Mouse (Mus musculus) kidney, embryonic 16.5 days (tissue): Measurements from ENCODE around the gene Timm10. TPM values are rescaled to one million over a fixed set of nuclear protein-coding genes. Genes with fewer than 3 reads are reported as not detected.

ENCODE experiments used
- ATAC-seq: fragments of 200-750 bp; cut with Nextera tagmentation; 2 replicates; pipeline ENCODE4 v1.8.0; 2017; ENCODE audit warnings: moderate TSS enrichment; ENCODE audit not compliant: low FRiP score, low TSS enrichment
- H3K27ac ChIP-seq: fragments of 300-500 bp; sonication (generic); 2 replicates; pipeline ENCODE4 v1.5.1; 2014; ENCODE audit warnings: low read length
- H3K27me3 ChIP-seq: fragments of 300-500 bp; sonication (generic); 2 replicates; pipeline ENCODE4 v1.6.1; 2014; ENCODE audit warnings: low read length, control low read depth, mixed read lengths; ENCODE audit not compliant: insufficient read depth
- H3K36me3 ChIP-seq: fragments of 300-500 bp; sonication (generic); 2 replicates; pipeline ENCODE4 v1.6.1; 2014; ENCODE audit warnings: low read length, control low read depth, mixed read lengths; ENCODE audit not compliant: insufficient read depth
- H3K4me1 ChIP-seq: fragments of 300-500 bp; sonication (generic); 2 replicates; pipeline ENCODE4 v1.6.1; 2014; ENCODE audit warnings: low read length, control low read depth, mixed read lengths; ENCODE audit not compliant: insufficient read depth
- H3K4me2 ChIP-seq: fragments of 300-500 bp; sonication (generic); replicated peaks from 2 replicates; pipeline ENCODE4 v1.6.1; 2014; ENCODE audit warnings: low read depth, low read length
- H3K4me3 ChIP-seq: fragments of 300-500 bp; sonication (generic); 2 replicates; pipeline ENCODE4 v1.5.1; 2014; ENCODE audit warnings: mild to moderate bottlenecking, low read length
- H3K9ac ChIP-seq: fragments of 300-500 bp; sonication (generic); replicated peaks from 2 replicates; pipeline ENCODE4 v1.6.1; 2014; ENCODE audit warnings: low read length
- H3K9me3 ChIP-seq: fragments of 300-500 bp; sonication (generic); 2 replicates; pipeline ENCODE4 v1.6.1; 2016; ENCODE audit warnings: low read length, control low read depth
- WGBS: fragments of 180-500 bp; shearing (Covaris S2); extraction: QIAGEN DNeasy Blood & Tissue Kit; methylation state at CpG from one replicate; pipeline ENCODE4 v1.1.7; 2014; 5-methylcytosine and 5-hydroxymethylcytosine counted together
- polyA plus RNA-seq: library from polyadenylated mRNA; unstranded; fragments of >200 nt; fragmentation: Nextera tagmentation; extraction: Ambion mirVana; gene quantifications from 2 replicates; pipeline ENCODE4 v1.2.1, GENCODE M21; 2015

Timm10 gene
- polyA plus RNA-seq, result 60.1 and 66.6 TPM in 2 replicates

DNA sequence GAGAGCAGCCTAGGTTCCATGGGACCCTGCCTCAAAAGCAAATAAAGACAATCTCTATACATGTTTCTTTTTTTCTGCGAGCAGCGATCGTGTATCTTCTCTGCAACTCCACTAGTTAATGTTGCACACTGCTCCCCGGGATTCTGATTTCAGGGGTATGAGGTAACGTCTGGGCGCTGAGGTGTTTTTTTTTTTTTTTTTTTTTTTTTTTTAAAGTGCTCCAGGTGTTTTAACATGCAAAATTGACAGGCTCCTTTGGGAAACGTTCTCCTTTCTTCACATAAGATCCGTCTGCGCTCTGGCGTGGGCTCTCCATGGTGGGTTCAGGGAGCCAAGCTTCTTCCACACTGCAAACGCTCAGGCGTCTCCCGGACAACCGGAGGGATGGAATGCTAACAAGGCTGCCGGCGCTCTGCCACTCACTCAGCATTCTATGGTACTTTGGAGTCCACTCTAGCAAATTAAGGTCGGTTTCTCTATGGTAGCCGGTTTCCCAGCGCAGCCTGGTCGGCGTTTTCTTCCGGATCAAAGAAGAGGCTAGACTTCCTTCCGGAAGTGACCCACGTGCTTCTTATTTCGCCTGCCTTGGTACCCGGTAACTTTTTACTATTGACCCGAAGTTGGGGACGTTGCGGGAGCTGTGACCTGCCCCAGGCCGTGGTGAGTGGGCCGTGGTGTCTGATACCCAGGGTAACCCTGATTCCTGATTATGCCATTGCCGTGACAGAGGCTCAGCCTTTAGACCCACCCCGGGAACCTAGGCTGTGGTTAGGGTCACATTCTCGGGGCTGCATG, at the start of gene Timm10:
Gene Timm10 (plus strand): TSS at position 510 of the 795 bp plus-strand sequence.
- Histone ChIP-seq H3K4me2 (peak within 1 kb of the TSS; percentile 96), H3K4me3 (peak within 1 kb of the TSS; percentile 90), H3K4me1 (peaks cover 20% of the 10 kb centered on the region), H3K9me3 (no peaks in the 10 kb centered on the region), H3K36me3 (0 out of 2 replicates have a peak, but pooled peaks cover 11% of the 10 kb centered on the region), H3K27ac (peak within 1 kb of the TSS; percentile 30; the same call in 1 of the 2 replicates), H3K9ac (peak within 1 kb of the TSS; percentile 80), H3K27me3 (no peaks in the 10 kb centered on the region)
- ATAC-seq, result peak; percentile 89
- WGBS, result under 1% methylated on average over 34 of the region's 34 CpGs

- Histone ChIP-seq H3K27ac (no peak overlapping the region), H3K9ac (no peak overlapping the region), H3K4me2 (no peak overlapping the region), H3K9me3 (no peaks in the 10 kb centered on the region), H3K36me3 (no peaks in the 10 kb centered on the region), H3K27me3 (no peaks in the 10 kb centered on the region), H3K4me3 (no peak overlapping the region), H3K4me1 (peaks cover 13% of the 10 kb centered on the region)
- no peak for ATAC-seq
- WGBS, result 59% methylated on average over 3 of the region's 3 CpGs
Measured at GRCm38 (mm10) chr2:84777706-84778105, 49.1 kb upstream of the Timm10 start.

GRCm38 (mm10) chr2:84779210-84779609, 47.6 kb upstream of the Timm10 start:
- ATAC-seq, result no peak
- 63% methylated on average over 6 of the region's 6 CpGs for WGBS
- no peak overlapping the region for H3K9ac ChIP-seq
- peaks cover 15% of the 10 kb centered on the region for H3K4me1 ChIP-seq
- no peaks in the 10 kb centered on the region for H3K27me3 ChIP-seq
- no peak overlapping the region for H3K4me3 ChIP-seq
- H3K9me3 ChIP-seq, result no peaks in the 10 kb centered on the region
- H3K4me2 ChIP-seq, result no peak overlapping the region
- H3K36me3 ChIP-seq, result no peaks in the 10 kb centered on the region
- H3K27ac ChIP-seq, result no peak overlapping the region

- Histone ChIP-seq H3K27me3 (no peaks in the 10 kb centered on the region), H3K4me3 (no peak overlapping the region), H3K27ac (peak overlapping the region; percentile 31; the same call in 1 of the 2 replicates), H3K4me1 (0 out of 2 replicates have a peak, but pooled peaks cover 3% of the 10 kb centered on the region), H3K9me3 (no peaks in the 10 kb centered on the region), H3K9ac (no peak overlapping the region), H3K4me2 (no peak overlapping the region), H3K36me3 (no peaks in the 10 kb centered on the region)
- ATAC-seq, result no peak
- WGBS, result 81% methylated on average over 1 of the region's 1 CpGs
Measured at GRCm38 (mm10) chr2:84783315-84783714, 43.5 kb upstream of the Timm10 start.

GRCm38 (mm10) chr2:84783840-84784566, 42.8 kb upstream of the Timm10 start:
- 0 out of 2 replicates have a peak, but pooled peaks cover 3% of the 10 kb centered on the region for H3K4me1 ChIP-seq
- no peak overlapping the region for H3K9ac ChIP-seq
- H3K36me3 ChIP-seq, result no peaks in the 10 kb centered on the region
- H3K27ac ChIP-seq, result peak overlapping the region; percentile 51
- ATAC-seq, result 0 out of 2 replicates have a peak, but pooled peaks have one; percentile 46
- no peak overlapping the region for H3K4me3 ChIP-seq
- H3K4me2 ChIP-seq, result no peak overlapping the region
- H3K9me3 ChIP-seq, result no peaks in the 10 kb centered on the region
- WGBS, result 67% methylated on average over 3 of the region's 3 CpGs
- H3K27me3 ChIP-seq, result no peaks in the 10 kb centered on the region

DNA sequence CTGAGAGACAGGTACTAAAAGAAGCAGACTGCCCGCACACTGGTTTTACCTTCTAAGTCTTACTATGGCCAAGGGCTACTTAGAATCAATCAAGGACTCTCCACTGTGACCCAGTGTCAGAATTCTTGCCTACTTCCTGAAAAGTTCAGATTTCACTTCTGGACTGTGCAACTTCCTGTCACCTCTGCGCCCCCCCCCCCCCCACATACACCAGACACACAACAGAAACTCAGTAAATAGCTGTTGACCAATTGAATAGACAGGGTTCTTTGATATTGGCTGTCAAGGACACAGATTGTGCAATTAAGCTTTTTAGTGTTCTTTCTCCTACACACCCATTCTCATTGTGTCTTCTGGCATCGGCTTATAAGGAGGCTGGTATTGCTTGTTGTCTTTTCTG, 38.5 kb upstream of the Timm10 start:
- ATAC-seq, result no peak
- no peak overlapping the region for H3K4me3 ChIP-seq
- H3K4me2 ChIP-seq, result no peak overlapping the region
- H3K9me3 ChIP-seq, result no peaks in the 10 kb centered on the region
- H3K27me3 ChIP-seq, result no peaks in the 10 kb centered on the region
- H3K27ac ChIP-seq, result no peak overlapping the region
- H3K36me3 ChIP-seq, result no peaks in the 10 kb centered on the region
- H3K4me1 ChIP-seq, result 0 out of 2 replicates have a peak, but pooled peaks cover 3% of the 10 kb centered on the region
- H3K9ac ChIP-seq, result no peak overlapping the region
- 75% methylated on average over 3 of the region's 3 CpGs for WGBS

DNA sequence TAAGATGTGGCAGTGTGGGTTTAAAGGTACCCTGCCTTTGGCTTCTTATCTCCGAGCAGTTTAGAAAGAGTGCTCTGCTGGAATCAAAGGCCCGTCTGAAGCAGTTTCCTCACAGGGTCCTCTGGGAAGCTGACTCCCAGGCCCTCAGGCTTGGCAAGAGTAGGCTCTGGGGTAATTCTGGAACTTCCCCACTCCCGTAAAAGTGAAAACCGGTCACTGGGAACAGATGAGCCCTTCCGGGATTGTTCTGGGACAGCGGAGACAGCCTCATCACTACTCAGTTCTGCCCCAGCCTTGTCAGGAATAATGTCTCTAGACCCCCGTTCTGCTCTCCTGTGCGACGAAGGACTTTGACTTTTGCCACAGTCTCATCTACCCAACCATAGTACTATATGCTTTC, 36.4 kb upstream of the Timm10 start:
- Histone ChIP-seq H3K27me3 (no peaks in the 10 kb centered on the region), H3K4me3 (no peak overlapping the region), H3K4me2 (no peak overlapping the region), H3K4me1 (no peaks in the 10 kb centered on the region), H3K27ac (no peak overlapping the region), H3K36me3 (no peaks in the 10 kb centered on the region), H3K9ac (no peak overlapping the region), H3K9me3 (peaks cover 4% of the 10 kb centered on the region; the same call in 1 of the 2 replicates)
- WGBS, result 45% methylated on average over 9 of the region's 9 CpGs
- ATAC-seq, result no peak

DNA sequence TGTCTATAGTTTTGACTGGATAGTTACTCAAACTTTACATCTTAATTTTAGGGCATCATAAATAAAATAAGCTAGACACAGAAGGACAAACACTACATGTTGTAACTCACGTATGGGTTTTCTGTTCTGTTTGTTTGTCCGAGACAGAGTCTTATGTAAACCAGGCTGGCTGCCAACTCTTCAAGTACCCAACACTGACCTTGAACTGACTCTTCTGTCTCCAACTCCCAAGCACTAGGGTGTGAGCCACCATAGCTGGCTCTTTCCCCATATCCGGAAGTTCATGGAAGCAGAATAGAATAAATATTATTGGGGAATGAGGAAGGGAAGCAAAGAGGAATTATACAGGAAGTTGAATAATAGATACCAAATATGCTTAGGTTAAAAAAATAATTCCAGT, 34.3 kb upstream of the Timm10 start:
- Histone ChIP-seq H3K27me3 (no peaks in the 10 kb centered on the region), H3K4me1 (no peaks in the 10 kb centered on the region), H3K4me3 (no peak overlapping the region), H3K4me2 (no peak overlapping the region), H3K9me3 (peaks cover 7% of the 10 kb centered on the region; the same call in 1 of the 2 replicates), H3K36me3 (no peaks in the 10 kb centered on the region), H3K9ac (no peak overlapping the region), H3K27ac (no peak overlapping the region)
- no peak for ATAC-seq
- 66% methylated on average over 3 of the region's 3 CpGs for WGBS

GRCm38 (mm10) chr2:84793154-84793553, 33.6 kb upstream of the Timm10 start:
- Histone ChIP-seq H3K4me3 (no peak overlapping the region), H3K27ac (no peak overlapping the region), H3K9ac (no peak overlapping the region), H3K36me3 (no peaks in the 10 kb centered on the region), H3K4me2 (no peak overlapping the region), H3K4me1 (no peaks in the 10 kb centered on the region), H3K9me3 (peaks cover 7% of the 10 kb centered on the region; the same call in 1 of the 2 replicates), H3K27me3 (no peaks in the 10 kb centered on the region)
- ATAC-seq, result no peak
- 80% methylated on average over 3 of the region's 3 CpGs for WGBS
